Mouse (Mus musculus): ENCODE data around the gene Add3. TPM values are rescaled to one million over a fixed set of nuclear protein-coding genes. Genes with fewer than 3 reads are reported as not detected.
A peak's percentile ranks its signal among the peaks of the same experiment; 100 is the strongest.

The Add3 gene
- total RNA-seq, 4 experiments from 2014 or later, result 17.4 to 25.8 (median 20.8) TPM

DNA sequence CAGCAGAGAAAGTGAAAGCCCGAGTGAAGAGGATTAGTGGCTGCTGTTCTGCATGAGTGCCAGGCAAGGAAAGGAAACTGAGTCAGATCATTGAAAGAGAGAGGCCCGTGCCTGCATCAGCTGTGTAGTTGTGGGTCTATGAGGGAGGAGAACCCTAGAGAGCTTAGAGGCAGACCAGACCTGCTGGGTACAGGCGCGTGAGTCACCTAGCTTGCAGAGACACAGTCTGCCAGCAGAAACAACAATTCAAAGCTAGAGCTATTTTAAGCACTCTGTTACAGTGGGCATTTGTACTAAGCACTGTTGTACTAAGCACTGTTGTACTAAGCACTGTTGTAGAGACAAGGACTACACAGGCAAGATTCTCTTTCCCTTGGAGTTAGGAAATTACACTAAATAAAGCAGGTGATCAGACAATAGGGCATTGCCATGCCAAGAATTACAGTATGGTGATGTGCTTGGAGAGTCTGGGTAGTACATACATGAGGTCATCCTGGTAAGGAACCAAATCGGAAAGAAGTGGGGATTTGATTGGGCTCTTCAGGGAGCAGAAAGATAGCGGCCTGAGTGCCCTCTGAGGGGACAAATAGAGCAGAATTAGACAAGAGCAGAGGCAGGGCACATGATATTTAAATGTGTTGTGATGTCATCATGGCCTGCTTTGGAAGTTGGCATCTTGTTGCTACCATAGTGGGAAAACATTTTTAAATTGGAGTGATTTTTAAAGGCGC lies 88.0 kb downstream of the Add3 start:
- DNase-seq (ENCODE audit: low spot score in 2 of 2), result no peak

DNA sequence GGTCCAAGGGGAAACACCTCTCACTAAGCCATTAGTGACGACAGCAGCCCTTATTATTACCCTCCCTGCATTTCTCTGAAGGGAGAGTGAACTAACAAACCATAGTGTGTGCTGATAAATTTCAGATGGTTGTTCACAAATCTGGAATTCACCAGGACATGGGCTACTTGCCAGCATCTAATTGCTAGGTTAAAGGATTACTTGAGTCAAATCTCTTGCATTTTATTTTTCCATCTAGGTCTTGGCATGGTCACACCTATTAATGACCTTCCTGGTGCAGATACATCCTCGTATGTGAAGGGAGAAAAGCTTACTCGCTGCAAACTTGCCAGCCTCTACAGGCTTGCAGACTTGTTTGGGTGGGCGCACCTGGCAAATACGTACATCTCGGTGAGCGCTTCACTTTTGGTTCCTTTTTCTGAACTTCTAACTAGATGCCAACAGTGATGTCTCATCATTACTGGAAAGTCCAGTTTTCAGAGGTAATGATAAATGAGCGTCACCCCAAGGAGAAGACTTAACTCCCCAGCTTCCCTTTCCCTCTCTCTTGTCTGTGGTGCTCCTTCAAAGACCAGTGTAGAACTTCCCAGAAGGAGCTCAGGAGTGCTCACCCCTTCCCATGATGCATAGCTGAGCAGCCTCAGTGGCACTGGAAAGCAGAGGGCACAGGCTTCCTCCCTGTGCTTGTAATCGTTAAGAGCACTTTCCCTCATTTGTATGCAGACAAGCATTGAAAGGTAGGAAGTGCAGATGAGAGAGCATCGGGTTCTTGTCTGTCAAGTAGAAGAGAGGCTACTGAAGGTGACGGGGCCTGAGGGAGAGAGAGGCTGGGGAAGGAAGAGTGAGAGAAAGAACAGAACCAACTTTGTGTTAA lies 90.9 kb downstream of the Add3 start:
- DNase-seq (ENCODE audit: low spot score in 2 of 2), result no peak

DNA sequence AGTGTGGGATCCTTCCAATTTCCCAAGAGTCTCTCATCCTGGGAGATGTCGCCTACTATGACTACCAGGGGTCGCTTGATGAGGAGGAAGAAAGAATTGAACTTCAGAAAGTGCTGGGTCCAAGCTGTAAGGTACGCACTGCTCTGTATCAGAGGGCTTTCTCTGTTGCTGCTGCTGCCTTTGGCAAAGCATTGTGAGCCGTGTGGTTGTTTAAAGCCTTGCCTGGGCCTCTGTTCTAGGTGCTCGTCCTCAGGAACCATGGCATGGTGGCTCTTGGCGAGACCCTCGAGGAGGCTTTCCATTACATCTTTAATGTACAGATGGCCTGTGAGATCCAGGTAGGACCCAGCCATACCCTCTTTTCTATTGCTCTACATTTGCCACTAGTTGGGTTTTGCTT lies 93.3 kb downstream of the Add3 start:
- DNase-seq (ENCODE audit: low spot score in 2 of 2), result no peak

DNA sequence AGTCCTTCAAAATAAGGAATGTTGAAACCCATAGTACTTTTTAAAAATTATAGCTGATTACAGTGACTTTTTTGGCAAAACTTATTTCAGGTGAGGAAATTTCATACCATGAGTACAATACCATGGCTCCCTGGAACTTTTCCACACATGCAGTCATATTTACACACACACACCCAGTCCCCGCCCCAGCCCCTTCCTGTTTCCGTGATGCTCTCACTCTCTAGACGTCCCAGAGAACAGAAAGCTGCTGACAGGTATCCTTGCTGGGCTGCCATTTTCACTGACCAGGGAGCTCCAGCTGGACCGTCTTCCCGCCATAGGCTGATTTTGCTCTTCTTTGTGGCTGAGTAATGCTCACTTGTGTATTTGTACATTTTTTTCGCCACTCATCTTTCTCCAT lies 101.6 kb downstream of the Add3 start:
- DNase-seq (ENCODE audit: low spot score in 2 of 2), result no peak

DNA sequence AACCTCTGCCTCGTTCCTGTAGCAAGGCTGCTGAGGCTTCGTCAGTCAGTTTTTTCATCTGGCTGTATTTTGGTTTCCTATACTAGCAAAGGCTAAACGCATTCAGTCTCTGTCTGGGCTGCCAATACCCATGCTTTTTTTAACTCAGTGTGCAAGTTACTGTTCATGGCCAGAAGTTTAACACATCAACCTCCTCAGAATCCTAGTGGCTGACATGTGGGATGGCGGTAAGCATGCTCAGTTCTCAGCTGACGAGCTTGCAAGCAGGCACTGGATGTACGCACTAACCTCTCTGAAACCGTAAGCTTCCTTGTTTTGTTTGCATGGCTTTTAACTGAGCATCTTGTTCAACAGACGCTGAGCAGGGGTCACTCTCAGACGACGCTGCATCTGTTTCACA lies 103.7 kb downstream of the Add3 start:
- no peak for DNase-seq (ENCODE audit: low spot score in 2 of 2)

DNA sequence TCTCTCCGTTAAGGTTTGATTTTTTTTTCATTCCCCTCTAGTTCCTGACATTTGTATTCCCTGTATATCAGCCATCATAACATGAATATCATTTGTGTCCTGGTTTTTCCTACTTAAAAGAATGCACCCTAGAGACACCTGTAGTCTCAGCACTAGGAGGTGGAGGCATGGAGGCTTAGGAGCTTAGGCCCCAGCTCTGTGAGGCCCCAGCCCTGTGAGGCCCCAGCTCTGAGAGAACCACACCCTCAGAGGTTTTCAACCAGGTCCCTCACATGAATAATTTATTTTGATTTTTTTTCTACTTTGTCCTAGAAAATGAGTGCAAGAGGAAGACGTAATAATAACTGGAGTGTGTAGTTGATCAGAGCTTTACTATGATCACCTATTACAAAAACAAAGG lies 107.3 kb downstream of the Add3 start:
- DNase-seq (ENCODE audit: low spot score in 2 of 2), result no peak

DNA sequence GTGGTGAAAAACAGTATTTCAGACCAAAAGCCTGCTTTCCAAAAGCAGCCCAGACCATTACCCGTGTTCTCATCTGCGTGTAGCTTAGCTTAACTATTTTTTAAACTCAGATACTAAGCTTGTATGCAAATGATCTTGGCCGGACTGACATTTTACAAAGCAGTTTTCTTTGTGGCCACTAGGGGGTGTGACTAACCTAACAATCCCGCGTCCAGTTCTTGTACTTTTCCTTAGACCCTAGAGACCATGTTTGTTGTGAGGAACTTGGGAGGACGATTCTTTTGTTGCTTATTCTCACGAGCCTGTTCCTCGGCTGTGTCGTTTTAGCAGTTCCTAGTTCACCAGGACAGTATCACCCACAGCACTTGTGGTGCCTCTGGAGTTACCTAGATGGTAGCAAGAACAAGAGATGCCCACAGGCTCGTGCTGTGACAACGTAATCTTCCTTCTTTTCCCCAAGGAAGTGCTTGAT lies 107.8 kb downstream of the Add3 start:
- peak in 1 of 2 experiments; percentile 14 for DNase-seq (ENCODE audit: low spot score in 2 of 2)

DNA sequence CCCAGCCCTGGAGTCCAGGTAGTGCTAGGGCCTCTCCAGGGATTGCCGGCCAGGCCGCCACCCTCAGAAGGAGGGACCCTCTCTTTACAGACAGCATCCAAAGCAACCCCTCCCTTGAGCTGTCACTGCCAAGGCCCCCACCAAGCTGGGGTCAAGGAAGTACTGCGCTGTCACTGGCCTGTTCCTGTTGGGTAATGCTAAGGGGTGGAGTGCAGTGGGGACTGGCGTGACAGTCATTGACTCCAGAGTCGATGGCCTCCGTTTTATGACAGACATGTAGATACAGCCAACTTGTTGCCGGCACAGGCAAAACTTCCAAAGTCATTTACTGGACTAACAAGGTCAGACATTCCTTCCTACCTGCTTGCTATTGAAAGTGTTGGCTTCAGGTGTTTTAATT lies 110.8 kb downstream of the Add3 start:
- no peak for DNase-seq (ENCODE audit: low spot score in 2 of 2)

DNA sequence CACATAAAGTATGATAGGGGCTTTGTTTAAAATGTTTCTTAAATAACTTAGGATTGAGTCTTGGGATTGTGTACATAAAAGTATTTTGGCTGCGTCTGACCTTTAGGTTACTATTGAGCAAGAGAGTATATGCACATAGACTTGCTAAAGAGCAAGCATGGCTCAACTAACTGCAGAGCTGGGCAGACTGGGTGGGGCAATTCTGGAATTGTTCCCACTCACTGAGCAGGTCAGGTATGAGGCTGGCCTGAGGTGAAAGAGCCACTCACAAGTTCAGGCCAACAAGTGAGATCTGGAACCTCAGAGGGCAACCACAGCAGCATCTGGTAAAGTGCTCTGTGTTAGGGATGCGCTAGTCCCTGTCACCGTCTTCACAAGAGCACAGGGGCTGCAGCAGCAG lies 111.4 kb downstream of the Add3 start:
- no peak for DNase-seq (ENCODE audit: low spot score in 2 of 2)

DNA sequence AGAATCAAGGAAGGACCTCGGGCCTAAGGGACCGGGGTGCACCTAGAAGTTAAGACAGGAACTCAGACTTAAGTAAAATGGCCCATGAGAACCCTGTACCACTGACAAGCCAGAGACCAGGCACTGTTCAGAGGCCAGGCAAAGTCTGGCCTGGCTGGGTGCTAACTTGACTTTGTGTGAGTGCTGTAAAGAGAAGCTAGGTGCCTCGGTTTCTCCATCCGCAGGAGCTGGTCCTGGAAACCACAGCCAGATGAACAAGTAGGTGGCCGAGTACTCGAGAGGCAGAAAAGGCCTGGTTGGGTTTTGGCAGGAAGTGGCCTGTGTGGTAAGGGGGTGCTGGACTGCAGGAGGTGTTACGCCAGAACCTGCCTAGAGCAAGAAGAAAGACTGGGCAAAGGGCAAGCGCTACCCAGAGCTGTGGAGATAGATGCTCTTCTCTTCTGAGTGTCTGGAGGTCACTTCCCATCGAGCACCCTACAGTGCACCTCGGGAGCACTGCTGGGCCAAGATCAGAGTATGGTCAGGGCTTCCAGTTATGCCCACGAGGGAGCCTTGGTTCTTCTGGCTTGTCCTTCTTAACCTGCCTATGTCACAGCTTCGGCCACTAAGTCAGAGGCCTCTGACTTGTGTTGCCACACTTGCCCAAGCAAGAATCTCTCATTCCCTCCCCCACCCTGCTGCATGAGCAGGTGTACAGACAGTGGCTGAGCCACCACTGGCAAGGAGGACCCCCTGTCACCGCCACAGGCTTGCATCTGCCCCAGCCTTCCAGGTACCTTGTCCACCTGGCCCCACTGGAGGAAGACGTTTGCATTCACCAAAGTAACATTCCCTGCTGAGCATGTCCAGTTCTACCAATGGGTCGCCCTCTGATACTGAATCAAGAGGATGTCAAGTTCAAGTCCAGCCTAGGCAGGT lies 112.1 kb downstream of the Add3 start:
- DNase-seq (ENCODE audit: low spot score in 2 of 2), result no peak

DNA sequence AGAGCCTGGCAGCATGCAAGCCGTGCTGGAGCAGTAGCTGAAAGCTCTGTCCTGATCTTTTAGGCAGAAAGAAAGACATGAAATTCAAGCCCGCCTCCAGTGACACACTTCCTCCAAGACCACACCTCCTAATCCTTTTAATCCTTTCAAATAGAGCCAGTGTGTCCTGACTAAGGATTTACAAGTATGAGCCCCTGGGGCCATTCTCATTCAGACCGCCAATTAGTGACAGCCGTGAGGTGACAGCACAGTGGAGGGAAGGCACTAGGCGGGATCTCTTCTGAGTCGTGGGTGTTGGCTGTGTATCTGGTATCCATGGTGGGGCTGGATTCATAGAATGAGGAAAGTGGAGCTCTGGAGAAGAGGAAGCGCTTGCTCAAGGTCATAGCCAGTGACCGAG lies 116.1 kb downstream of the Add3 start:
- no peak for DNase-seq (ENCODE audit: low spot score in 2 of 2)

DNA sequence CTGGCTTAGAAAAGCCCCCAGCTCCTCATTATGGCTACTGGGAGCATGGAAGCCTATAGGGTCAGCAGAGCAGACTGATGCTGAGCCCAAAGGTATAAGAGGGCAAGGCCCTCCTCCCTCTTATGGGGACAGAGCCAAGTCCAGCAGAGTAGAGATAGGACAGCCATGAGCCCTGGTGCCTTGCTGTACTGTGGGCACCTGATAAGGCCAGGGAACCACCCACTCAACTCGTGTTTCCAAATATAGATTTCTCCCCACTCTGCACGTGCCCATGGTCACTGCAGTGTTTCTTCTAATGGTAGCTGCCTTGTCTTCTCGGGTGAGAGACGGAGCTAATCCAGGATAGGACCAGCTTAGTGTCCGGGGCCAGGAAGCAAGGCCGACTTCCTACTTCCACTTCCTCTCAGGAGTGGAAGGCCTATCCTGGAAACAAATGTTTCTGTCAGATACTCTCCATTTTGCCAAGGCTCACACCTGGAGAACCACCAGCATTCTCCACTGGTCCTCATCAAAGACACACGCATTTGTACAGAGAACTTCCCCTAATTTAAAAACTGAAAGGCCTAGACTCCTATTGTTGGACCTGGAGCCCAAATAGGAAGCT lies 116.8 kb downstream of the Add3 start:
- no peak for DNase-seq (ENCODE audit: low spot score in 2 of 2)

DNA sequence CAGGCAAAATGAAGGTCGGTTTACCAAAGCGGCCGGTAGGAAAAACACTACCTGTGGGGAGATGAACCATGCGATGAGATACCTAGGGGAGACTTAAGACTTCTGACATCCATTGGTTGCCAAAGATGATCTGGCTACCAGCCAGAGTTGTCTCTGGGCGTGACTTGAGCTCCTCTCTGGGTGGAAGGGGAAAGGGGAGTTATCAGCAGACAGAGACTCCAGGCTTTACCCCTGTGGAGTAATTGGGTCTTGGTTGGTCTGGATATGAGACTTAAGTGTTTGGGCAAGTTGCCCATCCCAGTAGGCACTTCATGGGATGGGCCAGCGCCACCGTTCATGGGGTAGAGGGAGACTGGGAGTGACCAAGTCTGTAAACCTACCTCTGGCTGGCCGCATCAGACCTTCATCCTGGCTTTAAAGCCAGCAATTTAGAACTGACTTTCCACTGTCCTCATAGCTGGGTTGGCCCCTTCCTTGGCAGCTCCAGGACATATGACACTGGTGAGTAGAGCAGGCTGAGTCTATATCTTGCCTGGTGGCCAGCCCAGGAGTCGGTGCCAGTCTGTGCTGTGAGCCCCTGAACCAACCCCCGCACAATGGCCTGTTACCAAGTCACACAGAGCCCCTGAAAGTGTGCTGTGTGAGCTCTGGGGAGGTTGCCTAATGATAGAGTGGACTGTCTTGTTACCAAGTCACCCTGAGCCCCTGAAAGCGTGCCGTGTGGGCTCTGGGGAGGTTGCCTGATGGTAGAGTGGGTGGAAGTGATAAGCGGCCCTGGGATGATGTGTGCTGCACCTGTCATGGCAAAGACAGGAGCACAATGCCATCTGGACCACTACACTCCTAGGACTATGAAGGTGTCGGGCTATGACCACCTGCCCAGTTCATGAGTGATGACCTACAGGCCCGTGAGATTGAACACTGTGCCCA lies 117.7 kb downstream of the Add3 start:
- DNase-seq (ENCODE audit: low spot score in 2 of 2), result no peak

DNA sequence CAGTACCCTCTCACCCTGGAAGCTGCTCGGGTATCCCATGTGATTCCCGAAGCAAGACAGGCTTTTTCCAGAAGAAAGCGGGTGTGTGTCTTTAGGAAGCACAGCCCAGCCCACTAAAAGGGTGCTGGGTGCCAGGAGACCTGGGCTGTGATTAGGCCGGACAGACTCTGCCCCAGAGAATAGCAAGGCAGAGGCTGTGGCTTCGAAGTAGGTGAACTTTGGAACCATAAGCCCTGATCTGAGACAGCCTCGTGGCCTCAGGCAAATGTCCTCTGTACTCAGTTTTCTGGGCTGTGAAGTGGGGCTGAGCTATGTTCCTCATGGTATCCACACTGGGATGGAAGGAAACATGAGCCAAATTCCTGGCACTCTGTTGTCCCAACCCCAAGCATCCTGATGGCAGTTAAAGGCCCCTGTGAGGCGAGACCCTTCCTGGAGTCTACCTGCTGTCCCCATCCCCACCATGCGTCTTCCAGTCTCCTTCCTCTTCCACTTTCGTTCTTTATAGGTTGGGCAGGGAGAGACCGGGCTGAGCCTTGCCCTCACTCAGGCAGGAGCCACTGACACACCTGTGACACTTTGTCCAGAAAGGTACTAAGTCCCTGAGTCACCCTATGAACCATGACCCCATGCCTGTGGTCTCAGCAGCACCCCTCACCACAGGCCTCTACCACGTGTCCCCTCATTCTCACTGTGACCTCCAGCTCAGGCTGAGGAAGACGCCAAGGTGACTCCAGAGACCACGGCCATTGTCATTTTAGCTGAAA lies 118.7 kb downstream of the Add3 start:
- no peak for DNase-seq (ENCODE audit: low spot score in 2 of 2)

DNA sequence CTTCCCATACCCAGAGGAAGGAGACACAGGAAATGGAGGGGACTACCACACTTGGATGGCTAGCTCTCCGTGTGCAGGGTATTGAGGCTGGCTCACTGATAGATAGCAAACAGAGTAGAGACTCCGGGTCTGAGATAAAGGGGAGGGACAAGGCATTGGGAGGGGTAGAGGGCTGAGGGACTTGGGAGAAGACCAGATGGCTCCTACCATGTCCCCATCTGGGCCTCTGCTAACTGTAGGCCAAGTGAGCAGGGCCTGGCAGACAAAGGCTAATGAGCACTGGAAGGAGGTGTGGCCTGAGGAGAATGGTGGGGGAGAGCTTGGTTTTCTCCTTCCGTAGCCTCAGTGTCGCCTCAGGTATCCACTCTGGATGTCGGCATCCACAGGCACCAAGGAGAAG lies 119.3 kb downstream of the Add3 start:
- no peak for DNase-seq (ENCODE audit: low spot score in 2 of 2)

DNA sequence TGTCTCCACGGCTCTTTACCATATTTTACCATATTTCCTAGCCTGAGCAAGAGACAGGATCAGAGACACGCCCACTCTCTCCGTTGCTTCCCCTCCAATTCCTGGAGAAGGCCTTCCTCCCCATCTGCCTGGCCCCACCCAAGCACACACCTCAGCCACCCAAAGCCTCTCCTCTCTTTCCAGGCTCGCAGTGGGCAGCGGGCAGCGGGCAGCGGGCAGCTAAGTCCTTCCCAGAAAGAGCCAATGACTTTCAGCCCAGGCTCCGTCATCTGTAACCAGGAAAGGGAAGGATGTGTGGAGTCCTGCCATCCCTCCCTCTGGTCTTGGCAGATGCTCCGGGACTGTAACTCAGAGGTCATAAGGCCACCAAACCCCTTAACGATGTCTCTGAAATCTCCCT lies 120.0 kb downstream of the Add3 start:
- DNase-seq (ENCODE audit: low spot score in 2 of 2), result no peak

DNA sequence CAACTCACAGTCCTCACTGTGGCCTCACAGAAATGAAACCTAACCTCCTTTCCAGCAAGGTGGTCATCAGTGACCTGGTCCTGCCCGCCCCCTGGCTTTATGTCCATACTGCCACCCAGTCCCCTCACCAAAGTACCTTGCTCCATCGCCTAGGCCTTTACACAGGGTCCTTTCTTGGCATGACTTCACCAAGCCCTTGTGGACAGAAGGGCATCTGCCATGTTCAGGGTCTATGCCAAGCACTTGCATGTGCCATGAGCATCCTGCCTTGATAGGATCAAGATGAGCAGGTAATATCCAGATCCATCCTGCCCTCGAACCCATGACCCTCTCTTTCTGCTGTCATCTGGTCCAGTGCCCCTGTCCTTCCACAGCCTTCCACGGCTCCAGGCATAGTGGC lies 120.6 kb downstream of the Add3 start:
- no peak for DNase-seq (ENCODE audit: low spot score in 2 of 2)

DNA sequence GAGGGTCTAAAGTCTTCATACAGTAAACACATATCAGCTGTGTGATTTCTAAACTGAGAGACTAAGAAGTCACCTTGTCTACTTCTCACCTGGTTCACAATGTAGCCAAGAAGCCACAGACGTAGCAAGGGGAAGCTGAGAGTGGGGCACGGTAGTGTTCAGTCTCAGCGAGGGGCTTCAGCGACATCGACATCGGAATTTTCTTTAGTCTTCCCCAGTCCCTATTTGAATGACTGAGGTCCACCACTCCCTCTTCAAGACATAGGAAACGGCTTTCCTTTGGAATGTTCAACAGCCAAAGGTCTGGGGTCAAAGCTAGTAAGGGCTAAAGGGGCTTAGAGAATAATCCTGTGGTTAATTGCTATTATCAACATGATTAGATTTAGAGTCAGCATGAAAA lies 121.8 kb downstream of the Add3 start:
- DNase-seq (ENCODE audit: low spot score in 2 of 2), result no peak

Data from gastrocnemius, adult 8-10 months (tissue).